Mouse (Mus musculus): ENCODE data around the gene Tmem25.
"Not testable (repeated sequence)": the region's sequence is repeated elsewhere in the genome, so short reads cannot be mapped to it uniquely, and the experiment has no call there.

The Tmem25 gene

GRCm38 (mm10) chr9:44772750-44773651 lies 26.1 kb downstream of the Tmem25 start:
- DNase-seq (ENCODE audit: low spot score in 2 of 2): peak; percentile 96

- DNase-seq (ENCODE audit: low spot score in 2 of 2): no peak
Measured at GRCm38 (mm10) chr9:44772392-44772749, 26.7 kb downstream of the Tmem25 start.

GRCm38 (mm10) chr9:44771376-44771775 lies 27.7 kb downstream of the Tmem25 start:
- DNase-seq (ENCODE audit: low spot score in 2 of 2): no peak

- not testable (repeated sequence) for DNase-seq (ENCODE audit: low spot score in 2 of 2)
Measured at GRCm38 (mm10) chr9:44768029-44768394, 31.1 kb downstream of the Tmem25 start.

- DNase-seq (ENCODE audit: low spot score in 2 of 2): peak; percentile 89
Measured at GRCm38 (mm10) chr9:44767101-44768028, 31.7 kb downstream of the Tmem25 start, which contains the start of the genes Arcn1 and Ift46. Gene Arcn1 (minus strand): TSS chr9:44767845. Gene Ift46 (plus strand): TSS chr9:44767908.

- no peak for DNase-seq (ENCODE audit: low spot score in 2 of 2)
Measured at GRCm38 (mm10) chr9:44760873-44761272, 38.2 kb downstream of the Tmem25 start.

GRCm38 (mm10) chr9:44748473-44748872 lies 50.6 kb downstream of the Tmem25 start:
- DNase-seq (ENCODE audit: low spot score in 2 of 2): no peak

- no peak for DNase-seq (ENCODE audit: low spot score in 2 of 2)
Measured at GRCm38 (mm10) chr9:44747341-44747740, 51.8 kb downstream of the Tmem25 start.

GRCm38 (mm10) chr9:44746666-44747065 lies 52.4 kb downstream of the Tmem25 start:
- DNase-seq (ENCODE audit: low spot score in 2 of 2): no peak

- DNase-seq (ENCODE audit: low spot score in 2 of 2): no peak
Measured at GRCm38 (mm10) chr9:44745371-44745770, 53.7 kb downstream of the Tmem25 start.

All from right cerebral cortex, postnatal 10 days (tissue).